Comparison of ENCODE assay signal across 8 mouse cellular contexts in the genomic region with DNA sequence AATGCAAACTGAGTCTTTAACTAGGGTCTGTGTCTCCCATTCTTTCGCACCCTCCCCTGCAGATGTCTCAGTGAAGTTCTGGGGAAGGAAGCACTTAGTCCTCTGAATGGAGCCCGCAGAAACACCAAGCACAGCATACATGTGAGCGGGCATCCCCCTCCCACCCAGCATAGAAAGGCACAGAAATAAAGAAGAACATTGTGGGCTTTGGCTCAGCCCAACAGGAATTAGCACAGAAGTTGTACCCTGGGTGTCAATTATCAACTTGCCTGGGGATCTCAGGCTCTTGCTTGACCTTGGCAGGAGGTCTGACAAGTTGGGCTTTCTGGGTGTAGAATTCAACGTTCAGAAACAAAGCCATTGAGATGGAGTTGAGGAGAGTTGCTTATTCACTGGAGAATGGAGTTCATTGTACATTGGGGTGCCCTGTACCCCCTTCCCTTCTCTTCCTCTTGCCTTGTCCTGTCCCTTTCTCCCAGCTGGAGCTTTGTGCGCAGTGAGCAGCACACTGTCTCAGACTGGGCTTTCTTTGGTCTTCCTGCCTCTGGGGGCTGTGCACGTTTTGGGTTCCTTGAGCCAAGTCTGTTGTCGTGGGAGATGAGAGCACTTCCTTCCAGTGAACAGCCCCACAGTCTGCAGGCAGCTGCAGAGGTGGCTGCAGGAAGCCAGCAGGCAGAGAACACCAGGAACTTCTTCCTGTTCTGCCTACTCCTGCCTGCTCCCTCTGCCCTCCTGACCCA.
DNase-seq lines count a peak whose midpoint lies in the region; ATAC-seq and TF ChIP-seq lines count a peak whose summit lies in the region.

No protein-coding gene starts in this region.

- DNase-seq in lung, embryonic 14.5 days: peak; percentile 51
- no peak for DNase-seq in lung, postnatal 36 days
- peak; percentile 45 to 69 for DNase-seq in frontal cortex, adult 2 months (ENCODE audit: extremely low spot score in 1 of 2, low spot score in 1 of 2)
- DNase-seq in left cerebral cortex, postnatal 4 days: peak; percentile 31
- DNase-seq in retina, postnatal 1 day: no peak
- DNase-seq in ovary, postnatal 36 days (ENCODE audit: low spot score): no peak

- H3K27ac ChIP-seq in lung, embryonic 14.5 days (ENCODE audit: low read depth): no peak overlapping the region
- H3K27ac ChIP-seq in olfactory bulb, adult 2 months (ENCODE audit: insufficient read depth, low read depth, low read length): 0 out of 2 replicates have a peak overlapping the region, but pooled peaks have one; percentile 30

- H3K36me3 ChIP-seq in lung, embryonic 14.5 days (ENCODE audit: insufficient read depth): no peaks in the 10 kb centered on the region

- no peak overlapping the region for H3K4me2 ChIP-seq in lung, embryonic 14.5 days

- TF ChIP-seq CTCF in lung, embryonic 14.5 days (IDR thresholded peaks at IDR 0.05; ENCODE audit: low read depth): no peak
- TF ChIP-seq CTCF in olfactory bulb, adult 2 months (IDR thresholded peaks at IDR 0.05; ENCODE audit: insufficient read depth, low read depth, low read length): no peak

- H3K27me3 ChIP-seq in lung, embryonic 14.5 days (ENCODE audit: insufficient read depth, low read length): no peaks in the 10 kb centered on the region

- H3K9ac ChIP-seq in lung, embryonic 14.5 days: no peak overlapping the region

- 51% methylated on average over 7 of the region's 7 CpGs for WGBS in lung, embryonic 14.5 days
- WGBS in olfactory bulb, adult 2 months: 35% methylated on average over 7 of the region's 7 CpGs

- no peaks in the 10 kb centered on the region for H3K4me1 ChIP-seq in lung, embryonic 14.5 days (ENCODE audit: insufficient read depth)
- peaks cover 4% of the 10 kb centered on the region; the same call in 1 of the 2 replicates for H3K4me1 ChIP-seq in olfactory bulb, adult 2 months (ENCODE audit: control insufficient read depth, insufficient read depth, low read length)

- no peak for TF ChIP-seq POLR2A in olfactory bulb, adult 2 months (IDR thresholded peaks at IDR 0.05; ENCODE audit: insufficient read depth, low read depth, low read length)

- intact Hi-C loops in left cerebral cortex, postnatal 4 days (cut with DNase I): no loop called here

- H3K4me3 ChIP-seq in lung, embryonic 14.5 days (ENCODE audit: low read depth, low read length): no peak overlapping the region
- no peak overlapping the region for H3K4me3 ChIP-seq in olfactory bulb, adult 2 months (ENCODE audit: insufficient read depth, low read depth, low read length)

- ATAC-seq in lung, embryonic 14.5 days (ENCODE audit: insufficient read depth): peak; percentile 67; the same call in 1 of the 2 replicates
- ATAC-seq in inflammation-experienced regulatory T-cells, adult 6 months: peak; percentile 44

- H3K9me3 ChIP-seq in lung, embryonic 14.5 days (ENCODE audit: low read depth, low read length): no peaks in the 10 kb centered on the region; the same call in 1 of the 2 replicates

Comparison
In these comparisons a context has a peak if more than half of its experiments do, and no peak if none do; other contexts are left out.
1. DNase-seq: peak in lung, embryonic 14.5 days (single experiment), frontal cortex, adult 2 months (2 of 2) and left cerebral cortex, postnatal 4 days (single experiment); none in lung, postnatal 36 days (single experiment), retina, postnatal 1 day (single experiment) and ovary, postnatal 36 days (single experiment).